Mouse (Mus musculus): ENCODE measurements around the gene Olfr802. TPM values are rescaled to one million over a fixed set of nuclear protein-coding genes. Genes with fewer than 3 reads are reported as not detected.

Gene Olfr802
- polyA plus RNA-seq (2017; shearing (Covaris generic)): not detected

DNA sequence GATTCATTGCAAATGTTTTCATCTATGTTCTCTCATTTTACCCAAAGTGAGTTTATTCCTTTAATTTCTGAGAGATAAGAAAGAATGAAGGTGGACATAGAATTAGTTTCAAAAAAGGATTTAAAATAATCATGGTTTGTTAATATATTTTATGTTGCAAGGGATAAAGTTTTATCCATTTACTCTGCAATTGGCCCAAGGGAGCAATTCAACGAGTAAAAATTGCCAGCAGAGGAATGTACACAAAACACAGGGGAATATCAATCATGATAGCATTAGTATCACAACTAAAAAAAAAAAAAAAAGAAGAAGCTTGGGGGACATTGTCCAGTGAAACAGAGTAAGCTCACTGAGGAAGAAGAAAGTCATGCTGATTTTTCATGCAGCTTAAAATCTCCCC, at the start of gene Olfr802:
Gene Olfr802, minus strand, starts transcription at position 101 of the 400 bp plus-strand sequence.

DNA sequence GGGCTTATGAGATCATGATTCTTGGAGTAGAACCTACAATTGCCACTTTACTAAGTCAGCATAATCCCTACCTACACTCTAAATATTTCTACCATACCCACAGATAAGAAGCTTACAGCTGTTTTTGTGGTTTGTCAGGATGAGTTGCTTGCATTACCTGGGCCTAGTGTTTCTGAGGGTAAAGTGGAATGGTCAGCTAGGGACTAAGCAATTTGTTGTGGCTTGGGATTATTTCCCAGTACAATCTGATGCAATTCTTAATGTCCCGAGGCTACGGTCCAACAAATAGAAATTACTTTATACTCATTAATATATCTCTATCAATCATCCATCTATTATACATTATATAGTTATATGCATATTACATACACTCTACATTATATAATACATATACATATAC, 41.3 kb upstream of the Olfr802 start, which contains the start of gene Olfr805:
Gene Olfr805, minus strand, starts transcription at position 101 of the 400 bp plus-strand sequence.

DNA sequence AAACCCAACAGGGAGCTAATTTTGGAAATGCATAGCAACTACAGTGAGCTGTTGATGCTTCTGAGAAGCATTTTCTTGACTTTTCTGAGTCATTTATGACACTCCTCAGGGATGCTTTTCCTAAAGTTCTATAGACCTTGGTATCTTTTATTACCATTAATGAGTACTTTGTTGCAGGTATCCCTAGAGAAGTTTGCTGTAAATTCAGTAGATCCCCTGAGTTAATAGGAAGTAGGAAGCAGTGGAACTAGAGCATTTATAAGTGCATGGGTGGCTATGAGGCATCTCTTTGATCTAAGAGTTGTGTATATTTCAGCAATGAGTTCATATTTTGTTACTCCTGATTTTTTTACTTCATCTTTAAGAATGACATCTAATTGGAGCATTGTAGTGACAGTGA, 14.9 kb upstream of the Olfr802 start, which contains the start of gene Olfr804:
Gene Olfr804, plus strand, starts transcription at position 301 of the 400 bp plus-strand sequence.

DNA sequence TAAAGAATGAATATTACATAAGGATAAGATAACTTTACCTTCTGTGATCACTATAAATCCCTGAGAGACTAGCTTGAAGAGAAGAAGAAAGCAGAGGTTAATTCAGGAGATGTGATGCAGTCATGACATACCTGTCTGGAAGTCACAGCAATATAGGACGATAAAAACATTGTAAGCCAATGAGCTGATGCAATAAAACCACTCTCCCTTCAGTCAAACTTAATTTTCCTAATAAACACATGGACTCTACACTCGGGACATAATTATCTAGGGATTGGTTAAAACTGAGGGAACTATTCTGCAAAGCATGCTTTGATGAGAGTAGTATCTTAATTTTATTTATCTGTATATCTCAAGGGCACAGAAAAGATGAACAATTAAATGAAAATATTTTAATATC, 6.2 kb upstream of the Olfr802 start, which contains the start of gene Olfr803:
Gene Olfr803, minus strand, starts transcription at position 101 of the 400 bp plus-strand sequence.

DNA sequence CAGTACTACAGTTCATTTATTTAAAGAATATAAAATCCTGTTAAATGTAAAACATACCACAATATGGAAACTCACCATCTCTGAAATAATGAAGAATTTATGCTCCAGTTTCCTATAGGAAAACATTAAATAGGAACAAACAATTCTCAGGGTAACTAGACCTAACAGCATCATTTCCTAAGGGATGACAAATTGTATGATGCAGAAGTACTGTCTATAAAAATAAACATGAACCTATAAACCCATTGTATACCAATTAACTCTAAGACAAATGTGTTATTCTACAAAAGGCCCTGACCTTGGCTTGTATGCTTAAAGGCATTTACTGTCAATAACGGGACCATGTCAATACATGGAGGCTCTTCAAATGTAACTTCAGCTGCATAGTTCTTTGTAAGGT, 14.2 kb downstream of the Olfr802 start, which contains the start of gene Olfr801:
Gene Olfr801, minus strand, starts transcription at position 101 of the 400 bp plus-strand sequence.

DNA sequence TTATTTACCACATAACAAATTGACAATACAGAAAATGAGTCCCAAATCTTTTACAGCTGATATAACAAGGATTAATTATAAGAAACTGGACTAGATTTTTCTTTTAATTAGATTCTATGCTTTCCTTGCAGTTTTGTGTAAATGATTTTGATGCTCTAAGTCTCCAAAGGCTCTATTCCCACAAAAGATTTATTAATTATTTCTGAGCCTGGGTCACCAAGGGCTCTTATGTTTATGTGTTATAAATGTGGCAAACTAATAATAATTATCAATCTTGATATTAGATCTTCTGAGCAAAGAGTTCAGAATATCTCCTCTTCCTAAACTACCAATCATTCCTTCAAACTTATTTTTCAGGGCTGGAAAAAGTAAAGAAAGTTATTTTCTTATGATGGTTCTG, 30.6 kb downstream of the Olfr802 start, which contains the start of gene Olfr800:
Gene Olfr800, plus strand, starts transcription at position 301 of the 400 bp plus-strand sequence.

DNA sequence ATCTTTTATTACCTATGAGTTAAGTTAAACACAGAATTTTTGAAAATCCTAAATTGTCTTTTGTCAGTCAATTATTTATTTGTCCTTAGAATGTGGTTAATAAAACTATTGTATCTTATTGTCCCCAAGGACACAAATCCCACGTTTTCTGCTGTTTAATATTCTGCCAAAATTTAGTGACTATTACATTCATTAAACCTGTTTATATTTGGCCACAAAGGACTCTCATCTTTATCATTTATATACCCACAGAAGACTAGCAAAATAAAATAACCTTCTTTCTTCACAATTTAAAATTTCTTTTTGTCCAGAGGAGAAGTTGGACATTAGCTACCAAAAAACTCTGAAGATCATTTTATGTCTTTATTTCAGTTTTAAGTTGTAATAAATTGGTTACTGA, 50.8 kb downstream of the Olfr802 start, which contains the start of gene Olfr799:
Gene Olfr799, plus strand, starts transcription at position 301 of the 400 bp plus-strand sequence.

DNA sequence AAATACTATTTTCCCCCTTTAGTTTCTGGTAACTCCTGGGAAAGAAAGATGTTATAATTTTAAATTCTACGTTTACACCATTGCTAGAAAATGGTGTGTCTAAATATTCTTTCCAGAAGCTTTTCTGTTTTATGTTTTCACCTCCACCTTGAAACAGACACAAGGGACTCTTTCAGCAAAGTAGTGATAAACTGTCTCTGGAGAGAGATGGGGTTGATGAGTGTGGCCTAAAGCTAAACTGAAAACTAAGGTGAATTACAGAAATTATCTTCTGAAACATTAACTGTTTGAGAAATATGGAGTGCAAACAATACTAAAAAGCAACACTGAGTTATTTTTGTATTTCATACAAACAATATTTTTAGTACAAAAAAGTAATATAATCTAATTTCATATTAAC, 60.1 kb downstream of the Olfr802 start, which contains the start of gene Olfr798:
Gene Olfr798, minus strand, starts transcription at position 101 of the 400 bp plus-strand sequence.

Other genes starting within 250 kb of the Olfr802 start
- 0.16 TPM for gene Olfr787, start 226.3 kb downstream of the Olfr802 start, polyA plus RNA-seq (2017; shearing (Covaris generic))
- gene Olfr788, start 217.2 kb downstream of the Olfr802 start, polyA plus RNA-seq (2017; shearing (Covaris generic)): not detected
- gene Olfr789, start 203.4 kb downstream of the Olfr802 start, polyA plus RNA-seq (2017; shearing (Covaris generic)): not detected
- not detected for gene Olfr790, start 189.7 kb downstream of the Olfr802 start, polyA plus RNA-seq (2017; shearing (Covaris generic))
- gene Olfr791, start 166.4 kb downstream of the Olfr802 start, polyA plus RNA-seq (2017; shearing (Covaris generic)): not detected
- gene Olfr792, start 149.0 kb downstream of the Olfr802 start, polyA plus RNA-seq (2017; shearing (Covaris generic)): not detected
- gene Olfr794, start 120.5 kb downstream of the Olfr802 start, polyA plus RNA-seq (2017; shearing (Covaris generic)): not detected
- not detected for gene Olfr796, start 75.6 kb downstream of the Olfr802 start, polyA plus RNA-seq (2017; shearing (Covaris generic))
- gene Olfr798, start 60.2 kb downstream of the Olfr802 start, polyA plus RNA-seq (2017; shearing (Covaris generic)): 0.18 TPM
- not detected for gene Olfr799, start 50.7 kb downstream of the Olfr802 start, polyA plus RNA-seq (2017; shearing (Covaris generic))
- not detected for gene Olfr800, start 30.5 kb downstream of the Olfr802 start, polyA plus RNA-seq (2017; shearing (Covaris generic))
- gene Olfr801, start 14.3 kb downstream of the Olfr802 start, polyA plus RNA-seq (2017; shearing (Covaris generic)): not detected
- not detected for gene Olfr803, start 6.1 kb upstream of the Olfr802 start, polyA plus RNA-seq (2017; shearing (Covaris generic))
- not detected for gene Olfr804, start 15.0 kb upstream of the Olfr802 start, polyA plus RNA-seq (2017; shearing (Covaris generic))
- gene Olfr805, start 41.2 kb upstream of the Olfr802 start, polyA plus RNA-seq (2017; shearing (Covaris generic)): not detected
- gene Olfr806, start 53.8 kb upstream of the Olfr802 start, polyA plus RNA-seq (2017; shearing (Covaris generic)): not detected
- not detected for gene Olfr807, start 69.6 kb upstream of the Olfr802 start, polyA plus RNA-seq (2017; shearing (Covaris generic))
- gene Olfr808, start 77.3 kb upstream of the Olfr802 start, polyA plus RNA-seq (2017; shearing (Covaris generic)): not detected
- not detected for gene Olfr809, start 86.5 kb upstream of the Olfr802 start, polyA plus RNA-seq (2017; shearing (Covaris generic))
- gene Olfr810, start 106.7 kb upstream of the Olfr802 start, polyA plus RNA-seq (2017; shearing (Covaris generic)): not detected
- not detected for gene Olfr811, start 116.2 kb upstream of the Olfr802 start, polyA plus RNA-seq (2017; shearing (Covaris generic))
- gene Olfr812, start 157.9 kb upstream of the Olfr802 start, polyA plus RNA-seq (2017; shearing (Covaris generic)): not detected
- not detected for gene Olfr813, start 167.2 kb upstream of the Olfr802 start, polyA plus RNA-seq (2017; shearing (Covaris generic))
- gene Olfr814, start 191.7 kb upstream of the Olfr802 start, polyA plus RNA-seq (2017; shearing (Covaris generic)): 0.06 TPM
- gene Olfr815, start 217.7 kb upstream of the Olfr802 start, polyA plus RNA-seq (2017; shearing (Covaris generic)): not detected
- 0.11 TPM for gene Olfr816, start 227.4 kb upstream of the Olfr802 start, polyA plus RNA-seq (2017; shearing (Covaris generic))